Mouse (Mus musculus) heart, adult 9 months (tissue): ENCODE measurements around the gene Zdhhc19.
A peak's percentile ranks its signal among the peaks of the same experiment; 100 is the strongest.

Experiments
- DNase-seq, 2 experiments: peaks; one replicate each; pipeline ENCODE4 v3.0.0; 2022; ENCODE audit warnings: low spot score in 2 of 2

Zdhhc19 gene

DNA sequence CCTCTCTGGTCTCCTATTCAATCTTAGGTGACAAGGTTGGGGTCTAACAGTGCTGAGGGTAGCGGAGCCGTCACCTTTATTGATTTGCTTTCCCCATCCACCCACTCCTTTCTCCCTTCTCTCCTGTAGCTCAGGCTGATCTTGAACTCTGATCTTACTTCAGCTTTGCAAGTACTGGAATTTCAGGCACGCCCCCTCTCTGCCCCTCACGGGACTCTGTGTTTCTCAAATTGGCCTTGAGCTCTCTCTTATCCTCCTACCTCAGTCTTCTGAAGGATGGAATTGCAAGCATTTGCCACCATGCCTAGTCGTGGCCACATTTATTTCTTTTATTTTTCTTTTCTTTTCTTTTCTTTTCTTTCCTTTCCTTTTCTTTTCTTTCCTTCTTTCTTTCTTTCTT, 54.4 kb downstream of the Zdhhc19 start:
- DNase-seq = no peak

DNA sequence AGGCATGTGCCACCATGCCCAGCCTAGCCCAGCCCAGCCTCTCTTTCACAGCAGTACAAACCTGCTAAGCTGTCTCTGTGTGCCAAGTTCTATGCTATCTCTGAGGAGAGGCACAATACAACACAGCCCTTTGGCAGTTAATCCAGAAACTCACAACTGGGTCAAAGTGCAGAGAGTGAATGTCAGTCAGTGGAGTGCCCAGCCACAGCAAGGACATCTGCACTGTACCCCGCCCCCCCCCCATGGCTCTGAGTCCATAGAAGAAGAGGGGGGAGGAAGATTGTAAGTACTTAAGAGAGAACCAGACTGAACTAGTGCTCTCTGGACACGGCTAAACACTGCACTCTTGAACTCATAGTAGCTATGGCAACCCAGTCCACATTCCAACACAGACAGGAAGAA, 55.3 kb downstream of the Zdhhc19 start:
- DNase-seq = peak; percentile 60 to 68

DNA sequence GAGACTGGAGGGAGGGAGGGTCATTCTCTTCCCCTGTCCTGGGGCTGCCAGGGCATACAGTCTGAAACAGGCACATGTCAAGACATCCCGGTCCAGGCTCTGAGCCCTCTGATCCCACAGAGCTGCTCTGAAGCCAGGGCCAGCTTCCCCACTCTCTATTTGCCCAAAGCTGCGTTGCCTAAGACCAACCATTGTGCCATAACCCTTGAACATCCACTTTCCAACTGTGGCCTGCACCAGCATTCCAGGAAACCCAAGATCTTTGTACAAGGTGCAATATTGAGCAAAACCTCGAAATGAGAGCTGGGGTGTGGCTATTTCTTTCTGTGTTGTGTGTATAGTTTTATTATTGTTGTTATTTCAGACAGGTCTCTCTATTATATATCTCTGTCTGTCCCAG, 59.5 kb downstream of the Zdhhc19 start:
- no peak for DNase-seq

- no peak for DNase-seq
These were observed 63.4 kb downstream of the Zdhhc19 start for GRCm38 (mm10) chr16:32559493-32559892.

DNA sequence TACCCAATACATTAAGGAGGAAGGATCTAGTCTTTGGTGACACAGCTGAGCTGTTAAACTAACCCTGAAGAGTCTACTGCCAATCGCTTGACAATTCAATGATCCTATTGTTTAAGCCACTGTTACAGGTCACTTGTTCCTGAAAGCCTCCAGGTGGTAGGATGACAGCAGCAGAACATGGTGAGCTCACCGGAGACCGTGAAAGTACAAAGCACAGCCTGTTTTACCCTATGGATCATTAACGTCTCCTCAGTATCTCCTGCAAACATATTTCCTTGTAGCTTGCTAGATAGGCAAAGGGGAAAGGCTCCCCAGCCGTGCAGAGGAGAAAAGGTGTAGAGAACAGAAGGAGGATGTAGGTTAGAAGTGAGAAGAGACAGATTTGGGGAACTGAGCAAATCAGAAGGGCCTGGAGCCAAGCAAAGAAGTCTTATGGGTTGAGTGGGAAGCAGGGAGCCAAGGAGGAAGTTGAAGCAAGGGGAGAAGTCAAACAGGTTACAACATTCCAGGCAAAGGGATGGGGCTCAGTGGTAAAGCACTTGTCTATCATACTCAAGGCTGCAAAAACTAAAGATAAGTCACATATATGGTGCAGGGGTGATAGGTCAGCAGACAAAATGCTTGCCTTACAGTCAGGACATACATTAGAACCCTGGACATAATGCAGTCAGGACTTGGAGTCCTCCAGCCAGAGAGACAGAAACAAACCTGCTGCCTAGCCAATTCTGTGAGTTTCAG, 67.2 kb downstream of the Zdhhc19 start:
- no peak for DNase-seq

DNA sequence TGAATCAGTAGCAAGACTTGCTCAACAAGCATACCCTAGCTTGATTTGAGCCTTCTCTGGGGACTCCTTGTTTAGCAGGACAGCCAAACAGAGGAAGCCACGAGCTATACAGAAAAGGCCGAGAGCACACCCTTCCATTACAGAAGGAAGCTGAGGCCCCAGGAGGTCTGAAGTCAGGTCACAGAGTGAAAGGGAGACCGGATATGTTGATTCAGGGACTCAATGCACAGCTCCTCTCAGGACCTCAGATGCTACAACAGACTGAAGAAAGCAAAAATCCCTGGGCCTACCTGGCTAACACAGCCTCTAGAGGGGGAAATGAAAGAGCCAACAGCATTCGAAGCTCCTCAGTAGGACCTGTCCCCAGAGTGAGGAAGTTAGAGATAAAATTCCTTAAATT, 71.2 kb downstream of the Zdhhc19 start:
- DNase-seq = no peak

GRCm38 (mm10) chr16:32568401-32568800, 72.3 kb downstream of the Zdhhc19 start:
- peak in 1 of 2 experiments; percentile 2 for DNase-seq

- no peak for DNase-seq
These were observed 74.0 kb downstream of the Zdhhc19 start for GRCm38 (mm10) chr16:32570042-32570441.

GRCm38 (mm10) chr16:32572528-32572927, 76.5 kb downstream of the Zdhhc19 start:
- no peak for DNase-seq

- DNase-seq = no peak
These were observed 90.4 kb downstream of the Zdhhc19 start for GRCm38 (mm10) chr16:32586482-32586881.

GRCm38 (mm10) chr16:32588568-32588967, 92.5 kb downstream of the Zdhhc19 start:
- no peak for DNase-seq

- DNase-seq = no peak
These were observed 95.5 kb downstream of the Zdhhc19 start for GRCm38 (mm10) chr16:32591521-32591920.

DNA sequence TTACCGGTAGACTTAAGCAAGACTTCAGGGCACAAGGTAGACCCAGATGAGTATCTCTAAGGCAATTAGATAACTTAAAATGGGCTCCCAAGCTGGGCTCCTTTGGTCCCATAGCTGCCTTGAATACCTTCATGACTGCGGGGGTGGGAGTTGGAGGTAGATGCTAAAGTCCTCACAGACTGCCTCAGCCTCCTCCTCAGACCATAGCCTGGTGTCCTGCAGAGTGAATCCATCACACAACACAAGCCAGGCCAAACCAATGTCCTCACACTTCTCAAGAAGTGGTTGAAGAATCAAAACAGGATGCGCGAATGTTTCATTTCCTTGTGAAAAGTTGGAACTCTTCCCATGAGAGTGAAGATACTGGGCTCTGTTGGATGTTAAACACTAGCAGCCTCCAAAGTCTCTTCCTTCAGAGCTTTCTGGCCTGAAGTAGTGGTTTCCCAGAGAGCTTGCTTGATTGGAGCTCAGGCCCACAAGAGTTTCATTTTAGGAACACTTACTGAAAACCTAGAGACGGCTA, 97.3 kb downstream of the Zdhhc19 start:
- peak in 1 of 2 experiments; percentile 19 for DNase-seq

DNA sequence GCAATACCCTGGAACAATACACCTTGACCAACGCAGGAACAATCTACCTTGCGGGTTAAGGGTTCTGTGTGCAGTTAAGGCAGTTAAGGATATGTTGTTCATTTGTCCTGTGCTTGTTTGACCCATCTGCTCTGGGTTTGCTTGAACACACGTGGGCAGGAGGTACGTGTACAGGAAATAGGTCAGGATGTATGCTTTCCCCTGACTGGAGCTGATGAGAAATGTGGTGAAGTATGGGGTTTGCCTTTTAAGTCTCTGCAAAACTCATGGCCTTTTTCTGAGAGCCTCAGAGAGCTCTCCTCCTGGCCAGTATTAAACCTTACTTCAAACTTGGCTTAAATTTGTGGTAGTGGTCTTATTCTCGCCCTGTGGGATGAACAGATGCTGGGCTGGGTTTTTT, 97.9 kb downstream of the Zdhhc19 start:
- no peak for DNase-seq

DNA sequence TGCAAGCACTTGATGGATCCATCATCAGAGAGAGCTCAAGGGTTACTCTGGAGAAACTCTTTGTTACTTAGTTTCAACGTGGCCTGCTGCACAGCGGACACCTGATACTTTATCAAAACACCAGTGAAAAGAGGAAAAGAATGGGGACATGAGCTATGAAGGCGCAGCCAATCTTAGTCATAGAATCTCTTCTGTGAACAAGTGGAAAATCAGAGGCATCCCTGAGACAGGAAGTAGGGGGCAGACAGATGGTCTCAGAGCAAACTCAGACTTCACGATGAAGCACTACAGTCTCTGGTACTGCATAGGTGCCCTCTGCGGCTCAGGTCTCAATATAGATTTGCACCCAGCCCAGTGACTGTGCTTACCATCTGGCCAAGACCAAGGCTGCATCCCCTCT, 98.6 kb downstream of the Zdhhc19 start:
- DNase-seq = no peak

GRCm38 (mm10) chr16:32595142-32595855, 99.2 kb downstream of the Zdhhc19 start:
- DNase-seq = peak in 1 of 2 experiments; percentile 21

DNA sequence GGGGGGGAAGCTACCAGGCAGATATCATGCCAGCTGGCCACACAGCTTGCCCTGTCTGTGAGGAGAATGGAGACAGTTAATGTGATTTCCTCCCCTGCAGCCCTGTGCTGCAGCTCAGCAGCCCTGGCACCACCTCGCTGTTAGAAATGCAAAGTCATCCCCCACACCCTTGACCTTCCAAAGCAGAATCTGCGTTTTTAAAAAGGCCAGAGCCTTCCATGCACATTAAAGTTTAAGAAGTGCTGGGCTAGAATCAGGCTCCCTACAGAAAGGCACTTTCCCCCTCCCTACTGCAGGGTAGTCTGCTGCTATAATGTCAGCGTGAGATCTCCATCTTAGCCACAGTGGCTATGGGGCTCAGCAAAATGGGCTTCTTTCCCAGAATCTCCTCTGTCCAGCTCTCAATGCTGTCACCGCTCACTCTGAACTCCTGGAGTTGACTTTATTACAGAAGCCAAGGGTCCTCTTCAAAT, 101.9 kb downstream of the Zdhhc19 start:
- no peak for DNase-seq

DNA sequence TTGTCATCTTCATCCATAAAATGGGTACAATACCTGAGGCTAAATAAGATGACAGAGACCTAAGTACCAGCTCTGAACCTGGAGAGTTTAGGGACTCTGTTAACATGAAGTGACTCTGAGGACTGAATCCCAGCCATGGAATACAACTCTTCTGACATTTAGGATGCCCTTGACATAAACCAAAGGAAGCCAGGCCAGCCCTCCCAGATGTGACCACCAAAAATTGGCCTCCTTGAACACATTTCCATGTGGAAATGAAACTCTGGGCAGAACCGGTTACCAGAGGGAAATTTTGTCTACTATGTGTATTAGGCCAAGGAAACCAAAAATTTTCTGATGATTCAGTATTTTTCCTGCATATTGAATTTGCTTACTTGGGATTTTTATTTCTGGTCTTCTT, 103.1 kb downstream of the Zdhhc19 start:
- no peak for DNase-seq

- no peak for DNase-seq
These were observed 106.2 kb downstream of the Zdhhc19 start for GRCm38 (mm10) chr16:32602193-32602685.

- DNase-seq = no peak
These were observed 111.7 kb downstream of the Zdhhc19 start for GRCm38 (mm10) chr16:32607562-32608343.

- no peak for DNase-seq
These were observed 112.3 kb downstream of the Zdhhc19 start for GRCm38 (mm10) chr16:32608344-32608711.
